Mouse (Mus musculus) heart, postnatal 14 days (tissue): ENCODE data around the gene Hpse. TPM values are rescaled to one million over a fixed set of nuclear protein-coding genes. Genes with fewer than 3 reads are reported as not detected.
A peak's percentile ranks its signal among the peaks of the same experiment; 100 is the strongest.

Experiments used
- DNase-seq, 2 experiments: peaks; one replicate each; pipeline ENCODE4 v3.0.0; 2021 to 2022
- intact Hi-C: fragments of 180-260 bp; cut with DNase I; formaldehyde crosslinking; loops from one replicate; pipeline ENCODE4 v1.15.1; 2025
- long read RNA-seq, 2 experiments: library from polyadenylated mRNA; stranded (forward); transcript quantifications; one replicate each; pipeline ENCODE4 v2.0.0; 2021
- total RNA-seq, 2 experiments: library from RNA; stranded (reverse); gene quantifications; 2 replicates each; pipeline ENCODE4 v1.2.3; 2021

The Hpse gene
- under 1 TPM; 0.93 to 0.96 TPM for total RNA-seq
- long read RNA-seq, experiment 1, partial matches to known transcripts, result 0 of 4 reads
- long read RNA-seq, experiment 1, other reads (novel, unspliced or antisense), result 1 of 4 reads
- long read RNA-seq, experiment 2, partial matches to known transcripts, result 0 of 1 reads
- long read RNA-seq, experiment 2, other reads (novel, unspliced or antisense), result 0 of 1 reads

DNA sequence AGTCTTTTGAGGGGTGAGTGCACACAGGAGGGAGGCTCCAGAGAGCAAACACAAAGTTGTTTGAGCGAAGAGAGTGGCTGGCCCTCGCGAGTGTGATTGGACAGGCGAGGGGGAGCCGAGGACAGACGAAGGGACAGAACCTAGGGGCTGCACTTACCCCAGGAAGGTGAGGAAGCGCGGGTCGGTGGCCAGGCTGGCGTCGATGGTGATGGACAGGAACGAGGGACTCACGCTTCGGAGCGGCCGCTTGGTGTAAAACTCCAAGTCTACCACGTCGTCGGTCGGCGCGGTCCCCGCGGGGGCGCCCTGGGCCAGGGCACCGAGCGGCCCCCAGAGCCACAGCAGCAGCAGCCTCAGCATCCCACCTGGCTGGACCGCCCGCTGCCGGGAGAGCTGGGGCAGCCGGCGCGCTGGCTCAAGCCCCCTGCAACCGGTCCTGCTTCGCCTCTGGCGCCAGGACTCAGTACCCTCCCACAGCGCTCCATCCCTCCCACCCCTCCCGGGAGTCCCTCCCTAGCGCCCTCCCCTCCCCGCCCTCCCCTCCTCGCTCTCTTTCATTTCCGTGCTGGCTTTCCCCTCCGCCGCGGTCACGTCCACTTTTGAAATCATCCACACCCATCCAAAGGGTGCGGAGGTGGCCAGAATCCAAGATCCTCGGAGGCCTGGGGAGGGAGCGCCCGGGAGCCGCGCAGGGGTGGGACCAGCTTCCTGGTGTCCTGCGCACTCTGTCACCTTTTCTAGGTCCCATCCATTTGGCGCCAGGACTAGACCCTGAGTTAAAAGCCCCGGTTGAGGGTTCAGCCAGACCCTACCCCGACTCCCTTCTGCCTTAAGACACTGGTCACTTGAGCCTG lies at the start of gene Hpse:
Hpse (minus strand) TSS at position 482 of the 854 bp plus-strand sequence.
- peak; percentile 40 to 42 for DNase-seq
- intact Hi-C loops, result no loop called here

DNA sequence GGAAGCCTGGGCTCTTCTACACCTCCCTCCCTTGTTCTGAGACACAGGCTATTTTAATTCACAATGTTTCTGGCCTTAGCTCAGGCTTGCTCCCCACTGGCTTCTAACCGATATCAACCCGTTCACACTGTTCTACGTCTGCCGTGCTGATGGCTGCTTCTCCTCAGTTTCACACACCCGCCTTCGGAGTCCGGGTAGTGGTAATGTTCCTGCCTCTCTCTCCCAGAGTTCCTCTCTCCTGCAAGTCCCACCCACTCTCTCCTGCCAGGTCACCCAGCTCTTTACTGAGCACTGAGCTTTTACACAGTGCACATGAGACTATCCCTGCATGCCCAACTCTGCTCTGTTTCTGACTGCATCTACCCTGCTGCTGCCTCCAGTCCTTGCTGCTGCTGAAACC lies 46.5 kb upstream of the Hpse start:
- DNase-seq, result no peak
- intact Hi-C loops, result no loop called here

DNA sequence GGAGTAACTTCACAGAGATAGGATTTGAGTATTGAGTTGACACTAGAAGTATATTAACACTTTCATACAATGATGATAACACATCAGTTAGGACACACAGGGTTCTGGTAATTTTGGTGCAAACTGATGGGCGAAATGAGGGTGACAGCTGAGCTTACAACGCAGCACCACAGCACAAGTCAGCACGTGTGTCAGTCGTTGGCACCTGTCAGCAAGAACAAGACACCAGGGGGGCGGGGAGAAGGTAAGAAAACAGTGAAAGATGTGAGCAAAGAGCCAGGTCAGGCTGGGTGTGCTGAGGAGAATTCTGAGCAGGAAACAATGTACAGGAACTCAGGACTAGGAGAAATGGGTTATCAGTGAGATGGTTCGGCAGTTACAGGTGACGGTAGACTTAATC lies 42.2 kb upstream of the Hpse start:
- intact Hi-C loops, result no loop called here
- DNase-seq, result no peak

GRCm38 (mm10) chr5:100760049-100760663 lies 40.6 kb upstream of the Hpse start:
- no peak for DNase-seq
- intact Hi-C loops, result no loop called here

GRCm38 (mm10) chr5:100758121-100758520 lies 38.6 kb upstream of the Hpse start:
- intact Hi-C loops, result no loop called here
- no peak for DNase-seq

GRCm38 (mm10) chr5:100753407-100753806 lies 33.9 kb upstream of the Hpse start:
- intact Hi-C loops, result no loop called here
- no peak for DNase-seq

GRCm38 (mm10) chr5:100751655-100752054 lies 32.1 kb upstream of the Hpse start:
- DNase-seq, result no peak
- intact Hi-C loops, result no loop called here

GRCm38 (mm10) chr5:100750617-100751255 lies 31.2 kb upstream of the Hpse start:
- DNase-seq, result no peak
- intact Hi-C loops, result no loop called here

DNA sequence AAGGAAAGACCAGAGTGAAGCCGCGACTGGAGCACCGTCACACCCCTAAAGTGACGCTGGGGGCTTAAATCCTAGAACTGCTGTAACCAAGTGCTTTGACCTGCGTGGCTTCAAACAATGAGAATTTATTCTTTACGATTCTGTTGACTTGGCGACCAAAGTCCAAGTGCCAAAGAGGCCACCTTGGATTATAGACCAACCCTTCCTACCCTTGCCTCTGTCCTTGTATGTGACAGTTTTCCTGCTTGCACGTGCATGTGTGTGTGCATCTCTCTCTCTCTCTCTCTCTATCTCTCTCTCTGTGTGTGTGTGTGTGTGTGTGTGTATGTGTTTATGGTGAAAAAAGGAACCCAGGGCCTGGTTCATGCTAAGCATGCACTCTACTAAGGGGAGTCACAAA lies 19.3 kb upstream of the Hpse start:
- DNase-seq, result no peak
- intact Hi-C loops, result no loop called here

DNA sequence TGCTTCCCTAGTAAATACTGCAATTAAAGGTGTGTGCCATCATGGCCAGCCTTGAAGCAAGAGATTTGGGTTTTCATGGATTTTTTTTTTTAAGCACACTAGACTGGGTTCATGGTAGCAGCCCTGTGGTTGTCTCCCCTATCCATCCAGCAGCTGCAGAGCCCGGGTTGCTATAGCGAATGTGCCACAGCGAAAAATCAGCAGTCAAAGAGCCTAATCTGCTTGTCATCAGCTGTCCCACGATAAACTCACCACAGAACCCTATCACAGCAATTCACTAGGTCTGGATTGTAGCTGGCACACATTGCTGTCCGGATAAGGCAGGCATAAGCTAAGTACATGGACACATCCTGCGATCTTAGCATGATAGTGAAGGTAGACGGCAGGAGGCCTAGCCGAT lies 17.4 kb upstream of the Hpse start:
- no peak for DNase-seq
- intact Hi-C loops, result no loop called here

DNA sequence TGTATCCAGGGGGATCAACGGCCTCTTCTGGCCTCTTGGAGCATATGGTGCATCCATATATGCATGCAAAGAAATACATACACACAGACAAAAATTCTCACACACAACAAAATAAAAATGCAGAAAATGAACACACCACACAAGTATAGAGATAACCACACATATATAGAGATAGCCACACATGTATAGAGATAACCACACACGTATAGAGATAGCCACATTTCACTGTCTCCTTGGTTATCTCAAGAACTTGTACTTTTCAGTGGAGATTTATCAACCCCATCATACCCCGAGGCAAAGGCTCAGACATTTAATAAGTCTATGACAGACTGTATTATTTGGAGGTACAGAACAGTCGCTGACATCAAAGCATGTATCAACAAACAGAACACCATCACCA lies 15.0 kb upstream of the Hpse start:
- DNase-seq, result no peak
- intact Hi-C loops, result no loop called here

DNA sequence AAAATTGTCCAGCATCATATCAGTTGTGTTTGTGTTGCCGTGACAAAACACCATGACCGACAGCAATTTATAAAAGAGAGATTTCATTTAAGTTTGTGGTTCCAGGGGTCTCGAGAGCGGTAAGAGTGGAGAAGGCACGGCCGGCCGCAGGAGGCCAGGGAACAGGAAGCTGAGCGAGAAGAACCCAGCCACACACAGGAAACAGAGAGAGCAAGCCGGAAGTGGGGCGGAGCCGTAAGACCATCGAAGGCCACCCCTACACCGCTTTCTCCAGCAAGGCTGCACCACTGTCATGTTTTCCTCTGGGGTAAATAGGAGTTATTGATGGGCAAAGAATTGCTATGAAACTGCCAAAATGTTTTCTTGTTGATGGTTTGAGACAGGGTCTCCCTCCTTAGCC lies 9.2 kb upstream of the Hpse start:
- DNase-seq, result no peak
- intact Hi-C loops, result no loop called here

GRCm38 (mm10) chr5:100726001-100726400 lies 6.5 kb upstream of the Hpse start:
- intact Hi-C loops, result no loop called here
- DNase-seq, result no peak

DNA sequence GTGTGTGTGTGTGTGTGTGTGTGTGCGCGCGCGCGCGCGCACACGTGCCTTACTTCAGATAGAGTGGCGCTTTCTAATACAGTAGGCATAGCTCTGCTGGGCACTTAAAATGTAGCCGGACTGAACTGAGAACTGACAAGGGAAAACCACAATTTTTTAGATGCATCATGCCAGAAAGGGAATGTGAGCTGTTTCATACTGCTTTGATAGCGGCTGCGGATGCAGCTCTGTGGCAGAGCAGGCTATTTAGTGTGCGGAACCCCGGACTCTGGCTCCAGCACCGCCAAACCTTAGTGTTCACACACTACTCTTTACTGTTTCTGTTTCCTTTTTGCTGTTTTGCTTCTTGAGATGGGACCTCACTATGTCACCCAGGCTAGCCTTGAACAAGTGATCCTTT lies 2.8 kb downstream of the Hpse start:
- intact Hi-C loops, result no loop called here
- no peak for DNase-seq

DNA sequence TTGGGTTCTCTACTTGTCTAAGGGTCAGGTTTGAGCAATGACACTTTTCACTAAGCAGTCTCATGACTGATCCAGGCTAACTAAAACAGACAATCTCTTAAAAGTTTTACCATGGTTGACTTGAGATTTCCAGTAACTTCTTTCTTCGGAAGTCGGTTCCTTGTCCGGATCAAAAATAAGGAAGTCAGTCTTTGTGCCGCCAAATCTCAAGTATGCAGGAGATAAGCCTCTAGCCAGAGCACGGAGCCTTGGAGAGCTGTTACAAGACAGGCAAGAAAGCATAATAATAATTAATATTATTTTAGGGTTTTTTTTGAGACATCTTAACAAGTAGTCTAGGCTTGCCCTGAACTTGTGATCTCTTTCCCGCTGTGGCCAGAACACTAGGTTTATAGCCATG lies 8.3 kb downstream of the Hpse start:
- no peak for DNase-seq
- intact Hi-C loops, result no loop called here

GRCm38 (mm10) chr5:100710012-100710411 lies 9.5 kb downstream of the Hpse start:
- DNase-seq, result peak; percentile 24 to 31
- intact Hi-C loops, result no loop called here

DNA sequence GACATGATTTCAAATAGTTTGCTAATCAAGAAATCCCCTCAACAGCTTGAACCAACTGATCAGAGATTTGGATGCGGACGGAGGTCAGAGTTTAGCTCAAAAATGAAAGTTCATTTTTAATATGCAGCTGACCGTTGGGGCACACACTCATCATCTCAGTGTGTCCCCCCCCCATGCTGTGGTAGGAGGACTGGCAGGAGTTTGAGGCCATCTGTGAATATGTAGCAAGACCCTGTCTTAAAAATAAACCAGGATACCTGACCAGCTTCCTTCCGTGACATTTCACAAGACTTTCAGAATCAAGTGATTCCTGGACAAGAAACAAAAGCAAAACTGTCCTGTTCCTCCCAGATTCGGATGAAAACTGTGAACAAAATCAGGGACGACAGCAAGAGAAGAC lies 10.5 kb downstream of the Hpse start:
- DNase-seq, result no peak
- intact Hi-C loops, result no loop called here

DNA sequence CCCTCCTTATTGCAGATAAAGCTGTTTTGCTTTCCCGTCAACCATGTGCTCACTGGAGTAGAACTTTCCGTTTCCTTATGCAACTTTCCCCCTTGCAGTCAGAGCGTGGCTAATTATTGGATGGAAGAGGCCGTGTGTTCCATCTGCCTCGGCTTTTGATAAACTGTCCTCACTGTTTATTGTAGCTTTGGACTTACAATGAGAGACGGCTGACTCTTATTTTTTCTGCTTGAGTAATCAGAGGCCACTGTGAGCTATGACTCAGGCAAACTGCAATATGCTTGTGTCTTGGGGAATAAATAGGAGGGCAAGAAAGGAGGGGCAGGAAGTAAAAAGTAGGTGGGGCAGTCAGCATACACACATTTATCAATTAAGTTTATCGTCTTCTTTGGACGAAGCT lies 12.8 kb downstream of the Hpse start:
- DNase-seq, result no peak
- intact Hi-C loops, result no loop called here

DNA sequence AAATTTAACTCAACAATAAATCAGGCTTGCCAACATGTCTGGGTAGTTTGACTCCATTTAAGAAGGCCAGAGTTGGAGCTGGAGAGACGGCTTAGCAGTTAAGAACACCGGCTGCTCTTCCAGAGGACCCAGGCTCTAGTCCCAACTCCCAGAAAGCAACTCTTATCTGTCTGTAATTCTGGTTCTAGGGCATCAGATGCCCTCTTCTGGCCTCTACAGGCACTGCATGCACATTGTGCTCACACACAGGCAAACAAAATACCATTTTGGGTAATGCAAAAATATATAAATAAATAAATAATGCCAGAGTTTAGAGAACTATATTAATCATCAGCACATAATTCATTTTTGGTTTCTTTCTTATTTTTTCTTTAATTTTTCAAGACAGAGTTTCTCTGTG lies 15.2 kb downstream of the Hpse start:
- intact Hi-C loops, result no loop called here
- DNase-seq, result no peak

DNA sequence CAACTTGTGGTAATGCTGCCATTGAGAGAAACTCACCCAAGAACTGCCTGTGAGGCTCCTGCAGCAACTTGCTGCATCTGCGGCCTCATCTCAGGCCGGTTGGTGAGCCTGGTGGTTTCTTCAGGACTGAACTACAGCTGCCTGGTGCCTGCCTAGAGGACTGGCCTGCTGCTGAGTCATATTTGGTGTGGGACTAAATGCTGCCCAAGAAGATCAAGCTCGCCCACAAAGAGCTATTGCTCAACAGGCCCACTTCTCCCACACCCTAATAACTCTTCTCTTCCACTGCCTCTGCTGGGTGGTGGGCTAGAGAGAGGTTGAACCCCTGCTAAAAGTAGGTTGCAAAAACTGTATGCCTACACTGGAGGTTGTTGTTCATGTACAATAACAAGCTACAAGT lies 17.2 kb downstream of the Hpse start:
- no peak for DNase-seq
- intact Hi-C loops, result no loop called here

DNA sequence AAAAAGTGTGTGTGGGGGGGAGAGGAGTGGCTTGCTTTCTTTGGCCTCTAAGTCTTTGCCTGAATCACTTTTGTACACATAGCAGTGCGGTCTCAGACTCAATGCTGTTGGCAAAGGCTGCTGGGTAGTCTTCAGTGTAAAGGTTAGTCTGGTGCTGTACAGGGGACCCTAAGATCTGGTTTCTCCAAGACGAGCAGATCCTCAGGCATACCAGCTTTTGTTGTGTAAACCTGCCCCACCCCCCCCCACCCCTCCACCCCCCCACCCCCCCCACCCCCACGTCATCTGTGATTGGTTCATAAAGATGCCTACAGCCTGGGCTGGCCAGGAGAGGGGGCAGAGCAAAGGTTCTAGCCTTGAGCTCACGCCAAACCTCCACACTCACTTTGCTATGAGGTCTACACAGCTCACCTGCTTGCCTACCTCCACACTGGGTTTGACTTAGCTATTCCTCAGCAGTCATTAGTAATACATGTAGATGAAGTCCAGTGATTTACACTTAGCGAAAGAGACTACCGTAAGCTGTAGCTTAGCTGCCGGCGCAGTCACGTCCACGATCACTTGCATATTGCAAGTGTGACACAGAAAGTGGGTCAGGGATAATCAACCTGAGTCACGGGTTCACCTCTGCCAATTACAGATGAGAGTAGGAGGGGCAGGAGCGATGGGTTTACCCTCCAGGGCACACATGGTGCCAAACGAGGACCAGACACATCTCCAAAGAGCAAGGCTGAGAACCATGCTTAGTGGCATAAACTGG lies 18.5 kb downstream of the Hpse start:
- intact Hi-C loops, result no loop called here
- no peak for DNase-seq
